Mouse (Mus musculus) cerebellum, postnatal 36 days (tissue): ENCODE data around the gene Cyp2c39.
"Not testable (repeated sequence)": the region's sequence is repeated elsewhere in the genome, so short reads cannot be mapped to it uniquely, and the experiment has no call there.

Experiments used
- DNase-seq, 2 experiments: peaks; one replicate each; pipeline ENCODE4 v3.0.0; 2021 to 2022; ENCODE audit warnings: mixed read lengths in 2 of 2

Gene Cyp2c39

DNA sequence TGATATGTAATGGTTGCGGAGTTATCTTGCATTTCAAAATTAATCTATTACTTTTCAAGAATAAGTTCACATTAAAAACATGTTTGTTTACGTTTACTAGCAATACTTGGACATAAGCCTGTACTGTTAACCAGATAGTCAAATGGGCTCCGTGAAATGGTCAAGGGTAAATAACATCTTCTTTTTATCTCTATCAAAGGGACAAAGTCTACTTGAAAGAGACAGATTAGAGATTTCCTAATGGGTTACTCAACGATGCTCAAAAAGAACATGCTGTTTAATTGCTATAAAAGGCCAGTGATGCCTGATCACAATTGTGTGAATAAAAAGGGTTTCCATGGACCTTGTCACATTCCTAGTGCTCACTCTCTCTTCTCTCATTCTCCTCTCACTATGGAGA lies at the start of gene Cyp2c39:
Cyp2c39 (plus strand) TSS at position 329 of the 400 bp plus-strand sequence.
- DNase-seq, result no peak

DNA sequence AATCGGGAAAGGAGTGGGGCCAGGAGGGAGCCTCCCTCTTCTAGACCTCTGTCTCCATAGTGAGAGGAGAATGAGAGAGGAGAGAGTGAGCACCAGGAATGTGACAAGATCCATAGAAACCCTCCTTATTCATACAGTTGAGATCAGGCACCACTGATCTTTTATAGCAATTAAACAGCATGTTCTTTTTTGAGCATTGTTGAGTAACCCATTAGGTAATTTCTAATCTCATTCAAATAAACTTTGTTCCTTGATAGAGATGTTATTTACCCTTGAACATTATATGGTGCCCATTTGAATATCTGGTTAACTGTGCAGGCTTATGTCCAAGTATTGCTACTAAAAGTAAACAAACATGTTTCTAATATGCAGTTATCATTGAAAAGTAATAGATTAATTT lies 47.7 kb upstream of the Cyp2c39 start, which contains the start of gene Cyp2c38:
Cyp2c38 (minus strand) TSS at position 135 of the 400 bp plus-strand sequence.
- DNase-seq, result no peak

DNA sequence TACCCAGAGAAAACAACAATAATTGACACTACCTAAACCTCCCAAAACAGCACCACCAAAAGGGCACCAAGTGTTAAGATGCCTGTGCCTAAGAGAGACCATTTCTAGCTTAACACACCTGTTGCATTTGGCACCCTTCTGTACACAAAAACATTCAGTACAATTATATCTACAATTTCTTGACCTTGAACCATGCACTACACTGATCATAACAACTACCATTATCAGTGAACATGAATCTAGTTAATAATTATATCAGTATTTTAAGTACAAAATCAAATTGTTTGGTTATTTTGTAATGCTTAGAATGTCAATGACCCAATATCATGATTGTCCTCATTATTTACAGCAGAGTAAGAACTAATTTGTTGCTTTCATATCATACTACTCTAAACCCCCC lies 46.7 kb upstream of the Cyp2c39 start:
- DNase-seq, result no peak

DNA sequence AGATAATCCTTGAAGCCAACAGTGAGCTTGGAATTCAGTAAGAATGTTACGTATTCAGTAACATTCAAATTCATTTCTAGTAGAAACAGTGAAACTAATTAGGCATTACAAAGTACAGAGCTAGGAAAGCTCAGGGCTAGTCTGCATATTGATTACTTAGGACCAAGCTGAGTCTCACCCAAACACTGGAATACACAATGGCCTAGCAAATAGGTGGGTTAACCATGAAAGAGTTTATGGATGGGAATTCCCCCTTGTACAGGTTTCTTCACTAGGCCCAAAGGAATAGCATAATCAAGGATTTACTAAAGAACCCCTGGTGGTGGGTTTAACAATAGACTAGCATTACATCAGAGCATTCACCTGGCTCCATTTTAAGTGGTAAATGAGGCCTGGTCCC lies 26.7 kb upstream of the Cyp2c39 start:
- DNase-seq, result not testable (repeated sequence)

DNA sequence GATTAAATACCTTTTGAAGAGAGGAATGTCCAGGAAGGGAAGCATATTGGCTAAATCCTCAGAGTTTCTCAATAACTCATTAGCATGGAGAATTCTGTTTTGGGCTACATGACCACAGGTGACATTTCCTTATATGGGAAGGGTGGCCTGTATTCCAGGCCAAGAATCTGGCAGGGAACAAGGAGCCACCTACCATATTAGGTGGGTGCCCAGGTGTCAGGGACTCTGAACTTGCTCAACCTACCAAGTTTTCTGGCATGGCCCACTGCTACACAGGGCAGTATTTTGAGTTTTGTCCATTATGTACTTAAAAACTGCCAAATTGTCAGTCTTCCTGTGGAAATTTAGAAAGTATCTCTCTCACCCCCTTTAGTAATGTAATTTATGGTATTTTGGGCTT lies 4.3 kb upstream of the Cyp2c39 start:
- no peak for DNase-seq

DNA sequence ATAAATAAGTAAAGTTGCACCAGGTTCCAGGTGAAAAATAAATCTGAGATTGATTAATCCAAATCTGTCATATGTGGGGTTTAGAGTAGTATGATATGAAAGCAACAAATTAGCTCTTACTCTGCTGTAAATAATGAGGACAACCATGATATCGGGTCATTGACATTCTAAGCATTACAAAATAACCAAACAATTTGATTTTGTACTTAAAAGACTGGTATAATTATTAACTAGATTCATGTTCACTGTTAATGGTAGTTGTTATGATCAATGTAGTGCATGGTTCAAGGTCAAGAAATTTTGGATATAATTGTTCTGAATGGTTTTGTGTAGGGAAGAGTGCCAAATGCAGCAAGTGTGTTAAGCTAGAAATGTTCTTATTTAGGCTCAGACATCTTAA lies 1.1 kb upstream of the Cyp2c39 start:
- DNase-seq, result no peak
